Mouse (Mus musculus) neutrophil, adult 5-6 weeks (primary cell): ENCODE measurements around the gene Fmo5. TPM values are rescaled to one million over a fixed set of nuclear protein-coding genes. Genes with fewer than 3 reads are reported as not detected.

Experiments
- ATAC-seq: fragments of 151-379, 151-347 bp; 2 replicates; pipeline ENCODE4 v1.8.0; 2017; ENCODE audit warnings: mild to moderate bottlenecking, moderate TSS enrichment; ENCODE audit not compliant: insufficient number of reproducible peaks, poor library complexity, low FRiP score, severe bottlenecking; ENCODE audit errors: extremely low read depth
- total RNA-seq: library from RNA; stranded (forward); fragments of 200-1000 nt; gene quantifications from 2 replicates; pipeline ENCODE4 v1.2.3, GENCODE M21; 2017

Gene Fmo5
- total RNA-seq, 1 experiment from 2014 or later, result 14.2 TPM

DNA sequence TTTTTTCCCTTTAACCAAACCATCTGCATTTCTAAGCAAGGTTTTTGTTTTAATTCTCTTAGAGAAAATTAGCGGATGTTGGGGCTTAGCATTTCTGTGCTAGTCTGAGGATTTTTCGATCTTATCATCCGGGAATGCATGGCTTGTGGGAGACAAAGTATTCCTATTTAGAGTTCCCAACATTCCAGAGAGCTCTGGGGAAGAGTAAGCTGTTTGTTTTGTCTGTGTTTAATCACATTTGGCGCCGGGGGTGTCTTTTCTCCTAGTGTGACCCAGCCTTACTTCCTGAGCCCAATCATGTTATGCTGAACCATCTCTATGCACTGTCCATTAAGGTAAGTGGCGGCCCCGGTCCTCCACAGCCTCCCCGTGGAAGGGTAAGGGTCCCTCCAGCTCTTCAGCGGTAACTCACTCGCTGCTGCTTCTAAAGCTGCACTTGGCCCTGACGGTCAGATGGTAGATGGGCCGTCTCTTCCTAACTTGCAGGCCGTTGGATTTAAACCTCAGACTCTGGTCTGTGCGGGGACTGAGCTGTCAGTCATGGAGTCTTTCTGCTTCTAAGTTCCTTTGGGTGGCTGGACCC, 38.6 kb downstream of the Fmo5 start:
- ATAC-seq, result no peak

DNA sequence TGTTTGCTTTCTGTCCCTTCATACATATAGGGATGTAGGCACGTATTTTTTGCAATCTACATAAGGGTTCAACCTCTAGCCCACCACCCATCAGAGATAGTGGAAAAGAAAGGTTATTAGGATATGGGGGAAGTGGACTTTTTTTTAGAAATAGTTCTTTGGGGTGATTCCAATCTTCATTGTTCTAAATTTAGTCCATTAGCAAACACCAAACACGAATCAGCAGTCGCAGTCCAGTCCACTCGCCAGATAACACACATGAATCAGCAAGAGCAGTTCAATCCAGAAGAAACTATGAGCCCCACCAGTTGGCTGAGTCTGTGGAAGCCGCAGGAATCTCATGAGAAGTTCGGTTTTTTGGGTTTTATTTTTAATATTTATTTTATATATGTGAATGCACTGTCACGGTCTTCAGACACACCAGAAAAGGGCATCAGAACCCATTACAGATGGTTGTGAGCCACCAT, 46.1 kb downstream of the Fmo5 start, which contains the start of gene Gm17651:
Gene Gm17651 (minus strand): TSS at position 51 of the 467 bp plus-strand sequence.
- ATAC-seq, result no peak

DNA sequence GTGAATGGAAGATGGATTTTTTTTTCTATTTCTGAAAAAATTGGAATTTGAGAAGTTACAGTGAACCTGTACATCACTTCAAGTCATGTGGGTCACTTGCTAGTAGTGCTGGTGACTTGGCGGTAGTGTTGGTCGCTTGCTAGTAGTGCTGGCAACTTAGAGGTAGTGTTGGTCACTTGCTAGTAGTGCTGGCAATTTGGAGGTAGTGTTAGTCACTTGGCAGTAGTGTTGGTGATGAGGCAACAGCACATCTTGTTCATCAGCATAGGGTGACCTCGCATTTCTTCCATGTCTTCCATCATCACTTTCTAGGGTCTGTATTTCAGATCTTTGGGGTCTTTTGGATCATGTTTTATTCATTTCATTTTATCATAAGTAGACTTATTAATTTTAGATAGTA, 47.5 kb downstream of the Fmo5 start:
- ATAC-seq, result no peak

DNA sequence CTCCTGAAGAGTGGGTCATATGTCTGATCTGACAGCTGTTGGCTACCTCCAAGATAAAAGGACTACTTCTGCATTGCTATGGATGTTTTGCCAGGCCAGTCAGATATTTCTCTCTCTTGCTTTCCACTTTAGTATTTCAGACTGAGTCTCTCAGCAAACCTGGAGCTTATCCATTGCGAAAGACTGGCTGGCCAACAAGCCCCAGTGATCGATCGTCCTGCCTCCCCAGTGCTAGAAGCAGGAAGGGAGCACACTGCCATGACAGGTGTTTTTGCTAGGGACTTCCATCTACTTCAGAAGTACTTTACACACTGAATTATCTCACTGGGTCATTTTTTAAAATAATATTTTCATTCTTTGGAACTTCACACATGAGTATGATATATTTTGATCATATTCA, 49.8 kb downstream of the Fmo5 start:
- ATAC-seq, result no peak

DNA sequence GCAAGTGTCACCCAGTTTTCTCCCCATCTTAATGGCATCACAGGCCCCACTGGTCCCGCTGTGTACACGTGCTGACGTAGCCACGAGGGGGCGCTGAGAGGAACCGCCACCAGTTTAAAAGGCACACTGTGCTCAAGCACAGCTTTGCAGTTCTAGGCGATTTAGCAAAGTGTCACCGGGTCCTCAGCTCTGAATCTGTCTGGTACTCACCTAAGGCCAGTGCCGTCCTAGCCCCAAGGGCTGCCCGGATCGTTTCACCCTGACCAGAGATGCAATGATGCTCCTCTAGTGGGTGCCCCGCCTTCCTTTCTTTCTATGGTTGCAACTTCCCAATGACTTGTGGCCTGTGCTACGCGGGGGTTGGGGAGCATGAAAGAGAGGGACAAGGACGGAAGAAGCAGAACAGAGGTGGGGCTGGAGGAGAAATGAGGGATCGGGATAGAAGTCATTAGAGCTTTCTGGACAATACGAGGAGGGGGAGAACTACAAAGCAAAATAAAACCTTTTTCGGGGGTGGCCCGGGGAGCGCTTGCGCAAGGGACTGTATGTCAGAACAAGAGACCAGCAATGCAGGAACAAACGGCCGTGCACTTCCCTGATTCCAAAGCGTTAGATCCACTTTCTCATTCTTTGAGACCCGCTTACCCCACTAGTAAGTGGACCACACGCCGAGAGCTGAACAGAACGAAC, 52.2 kb downstream of the Fmo5 start:
- peak; percentile 78 for ATAC-seq

DNA sequence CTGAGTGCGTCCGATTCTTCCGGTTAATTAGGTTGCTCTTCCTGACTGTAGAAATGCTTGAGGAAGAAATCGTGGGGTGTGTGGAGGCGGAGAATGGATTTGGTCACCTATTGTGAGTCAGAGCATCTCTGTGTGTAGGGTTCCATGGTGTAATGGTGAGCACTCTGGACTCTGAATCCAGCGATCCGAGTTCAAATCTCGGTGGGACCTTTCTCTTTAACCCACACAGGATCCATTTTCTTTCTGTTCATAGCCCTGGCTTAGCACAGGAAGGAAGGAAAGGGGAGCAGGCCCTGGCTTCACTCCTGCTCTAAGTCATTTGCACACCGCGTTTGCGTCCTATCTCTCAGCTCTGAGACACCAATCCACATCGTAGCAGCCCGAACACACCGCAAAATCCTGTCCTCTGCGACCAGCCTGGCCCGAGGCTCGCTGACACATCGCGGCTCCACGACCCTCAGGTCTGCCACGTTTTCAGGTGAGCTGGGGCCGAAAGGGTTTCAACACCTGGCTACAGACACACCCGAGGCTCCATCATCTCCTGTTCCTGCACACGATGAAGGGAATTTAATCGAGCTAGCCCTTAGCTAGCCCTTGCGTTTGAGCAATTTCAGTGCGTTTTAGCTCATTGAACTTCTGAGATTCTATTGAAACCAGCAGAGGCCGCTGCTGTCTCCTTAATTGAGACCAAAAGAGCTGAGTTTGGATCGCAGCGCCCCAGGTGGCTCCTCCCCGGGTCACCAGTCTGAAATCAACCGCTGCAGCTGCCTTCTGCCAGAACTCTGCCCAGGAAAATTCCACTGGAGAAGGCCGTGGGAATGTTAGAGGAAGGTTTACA, 52.9 kb downstream of the Fmo5 start:
- peak; percentile 68 for ATAC-seq

DNA sequence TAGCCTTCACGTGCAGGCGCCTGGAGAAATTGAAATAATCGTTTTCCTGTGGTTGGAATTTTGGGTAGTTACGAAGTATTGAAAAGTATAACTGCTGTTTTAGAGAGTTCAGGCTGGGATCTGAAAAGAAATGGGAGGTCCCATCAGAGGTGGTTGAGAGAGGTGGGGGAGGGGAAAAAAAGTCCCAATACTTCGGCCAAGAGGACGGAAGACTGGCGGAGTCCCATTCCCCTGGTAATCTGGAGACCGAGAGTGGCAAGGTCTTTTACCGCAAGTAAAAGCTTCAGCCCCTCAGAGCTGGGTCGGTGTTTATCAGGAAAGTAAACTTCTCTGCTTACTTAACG, 53.5 kb downstream of the Fmo5 start:
- ATAC-seq, result no peak

DNA sequence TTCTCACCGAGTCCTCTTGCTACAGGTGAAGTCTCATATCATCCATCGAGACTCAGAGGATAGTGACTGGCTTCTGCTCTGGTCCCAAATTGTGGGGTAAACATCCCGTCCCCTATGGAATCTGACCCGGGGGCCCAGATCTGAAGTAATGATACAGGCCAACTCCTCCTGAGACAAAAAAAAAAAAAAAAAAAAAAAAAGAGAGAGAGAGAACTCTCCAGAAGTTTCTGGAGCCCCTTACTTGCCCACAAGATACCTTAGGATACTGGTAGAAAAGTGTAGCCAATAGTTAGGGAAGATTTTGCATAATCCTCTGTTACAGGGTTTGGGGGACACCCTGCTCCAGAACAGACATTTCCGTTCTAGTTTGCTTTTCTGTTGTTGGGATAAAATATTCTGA, 54.0 kb downstream of the Fmo5 start:
- no peak for ATAC-seq

DNA sequence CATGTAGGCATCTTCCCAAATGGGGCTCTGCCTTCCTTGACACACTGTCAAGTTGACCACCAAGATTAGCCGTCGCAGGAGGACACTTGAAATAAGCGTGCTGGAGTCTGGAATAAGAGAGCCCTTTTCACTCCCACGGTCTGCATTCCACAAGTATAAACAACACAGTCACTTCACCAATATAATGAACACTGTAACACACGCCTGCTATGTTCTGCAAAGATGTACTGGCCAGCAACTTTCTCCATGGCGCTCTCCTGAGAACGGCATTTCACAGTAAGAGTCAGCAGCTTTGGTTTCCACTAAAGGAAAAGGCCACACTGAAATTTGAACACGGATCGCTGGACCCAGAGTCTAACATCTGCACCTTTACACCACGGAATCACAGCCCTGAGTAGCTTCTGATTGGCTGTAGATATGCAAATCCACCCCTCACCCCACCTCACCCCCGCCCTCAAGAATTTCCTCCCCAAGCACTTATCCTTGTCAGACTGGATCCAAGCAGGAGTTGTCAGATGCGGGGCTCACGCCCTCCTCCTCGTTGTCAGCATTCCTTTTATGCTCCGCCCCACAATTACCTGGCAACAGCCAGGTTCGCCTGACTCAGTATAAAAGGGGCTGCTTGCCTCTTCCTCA, 55.1 kb downstream of the Fmo5 start:
- no peak for ATAC-seq

DNA sequence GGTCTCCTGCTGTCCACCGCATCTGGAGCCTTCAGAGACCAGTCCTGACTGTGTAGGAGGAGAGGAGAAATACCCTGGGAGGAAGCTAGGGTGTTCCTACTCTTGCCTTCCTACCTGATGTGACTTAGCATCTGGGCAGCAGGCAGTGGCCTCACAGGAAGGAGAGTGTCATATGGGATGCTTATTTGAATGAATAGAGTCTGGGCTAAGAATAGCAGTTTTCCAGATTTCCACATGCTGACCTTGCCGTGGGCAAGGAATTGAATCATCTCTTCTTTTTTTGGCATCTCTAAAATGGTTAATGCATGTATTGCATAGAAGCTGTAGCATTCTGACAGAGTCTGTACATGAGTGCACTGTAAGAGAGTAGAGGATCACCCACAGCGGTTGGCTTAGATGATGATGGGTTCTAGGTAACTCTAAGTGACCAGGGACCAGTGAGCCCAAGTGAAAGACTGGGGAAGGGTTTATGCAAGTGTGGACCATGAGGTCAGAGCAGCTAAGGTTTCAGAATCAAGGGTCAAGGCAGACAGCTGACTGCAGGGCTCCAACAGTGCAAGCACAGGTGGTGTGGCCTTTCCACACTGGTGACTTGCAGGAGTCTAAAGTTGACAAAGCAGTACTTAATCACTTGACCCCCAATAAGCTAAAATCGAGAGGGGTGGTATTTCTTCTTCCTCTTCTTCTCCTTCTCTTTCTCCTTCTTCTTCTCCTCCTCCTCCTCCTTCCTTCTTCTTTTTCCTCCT, 57.9 kb downstream of the Fmo5 start:
- no peak for ATAC-seq

DNA sequence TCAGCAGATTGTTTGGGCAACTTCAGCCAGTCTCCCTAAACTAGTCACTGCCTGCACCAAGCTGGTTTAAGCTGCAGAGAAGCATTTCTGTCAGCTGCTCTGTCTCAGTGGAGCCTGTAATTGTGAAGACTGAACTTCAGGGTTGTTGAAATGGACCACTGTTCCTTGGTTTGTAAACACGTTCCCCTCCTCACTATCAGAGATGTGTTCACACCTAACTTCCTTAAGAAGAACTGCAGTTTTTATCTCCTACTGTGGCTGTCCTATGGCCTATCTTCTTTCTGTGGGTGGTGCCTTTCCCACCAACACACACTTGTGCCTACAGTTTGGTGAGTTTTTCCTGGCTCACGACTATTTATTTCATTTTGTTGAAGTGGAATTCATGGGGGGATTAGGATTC, 60.7 kb downstream of the Fmo5 start:
- ATAC-seq, result no peak

DNA sequence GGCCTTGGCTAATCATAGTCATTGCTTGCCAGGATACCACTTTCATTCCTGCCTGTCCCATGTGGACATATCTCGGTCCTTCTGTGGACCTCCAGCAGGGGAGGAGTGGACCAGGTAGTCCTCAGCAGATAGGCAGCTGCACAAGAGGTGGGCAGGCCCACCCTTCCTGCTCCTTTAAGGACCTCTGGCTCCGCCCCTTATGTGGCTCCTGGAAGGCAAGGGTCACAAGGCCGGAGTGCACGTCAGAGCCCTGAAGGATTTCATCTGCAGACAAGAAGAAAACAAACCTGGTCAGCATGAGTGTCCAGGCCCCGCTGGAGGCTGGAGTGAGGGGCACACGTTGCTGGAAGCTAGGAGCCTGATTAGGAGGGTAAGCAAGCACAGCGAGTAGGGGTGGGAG, 62.0 kb downstream of the Fmo5 start:
- ATAC-seq, result no peak

DNA sequence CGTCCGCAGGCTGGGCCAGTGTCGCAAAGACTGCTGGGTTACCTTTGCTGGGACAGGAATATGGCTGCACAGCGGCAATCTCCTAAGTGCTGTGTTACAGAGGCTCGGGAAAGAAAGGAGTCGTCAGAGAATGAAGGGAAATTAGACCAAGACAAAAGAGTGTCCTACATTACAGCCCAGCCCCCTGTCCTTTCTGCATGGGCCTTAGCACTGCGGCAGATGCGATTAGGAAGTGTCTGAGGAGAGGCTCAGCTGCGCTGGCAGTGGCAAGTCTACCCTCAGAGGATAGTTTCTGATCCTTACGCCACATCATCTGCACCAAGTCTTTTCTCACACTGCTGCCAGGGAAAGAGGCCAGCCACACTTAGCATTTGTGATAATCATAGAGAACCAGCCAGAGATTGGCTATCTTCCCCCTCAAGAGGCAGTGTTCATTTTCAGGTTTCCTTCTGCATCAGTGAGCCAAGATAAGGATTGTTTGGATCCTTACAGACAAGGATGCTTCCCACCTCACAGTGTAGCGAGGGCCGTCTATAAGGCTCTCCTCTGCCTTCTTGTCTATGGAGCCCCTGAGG, 62.9 kb downstream of the Fmo5 start:
- no peak for ATAC-seq

DNA sequence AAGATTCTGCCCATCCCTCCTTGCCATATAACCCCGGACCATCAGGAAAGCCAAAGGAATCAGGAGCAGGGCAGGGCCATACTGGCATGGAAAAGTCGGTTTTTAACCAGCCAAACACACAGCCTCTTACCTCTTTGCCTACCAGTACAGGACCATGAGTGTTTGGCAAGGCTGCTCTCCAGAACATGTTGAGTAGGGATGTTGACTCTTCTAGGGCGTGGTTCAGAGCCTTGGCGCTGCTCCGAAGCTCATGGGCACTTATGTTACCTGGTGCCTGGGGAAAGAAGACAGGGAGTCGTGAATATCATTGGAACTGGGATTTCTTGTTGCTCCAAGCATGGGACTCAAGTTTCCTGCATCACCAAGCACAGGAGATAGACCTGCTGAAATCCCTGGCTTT, 65.2 kb downstream of the Fmo5 start:
- ATAC-seq, result no peak

DNA sequence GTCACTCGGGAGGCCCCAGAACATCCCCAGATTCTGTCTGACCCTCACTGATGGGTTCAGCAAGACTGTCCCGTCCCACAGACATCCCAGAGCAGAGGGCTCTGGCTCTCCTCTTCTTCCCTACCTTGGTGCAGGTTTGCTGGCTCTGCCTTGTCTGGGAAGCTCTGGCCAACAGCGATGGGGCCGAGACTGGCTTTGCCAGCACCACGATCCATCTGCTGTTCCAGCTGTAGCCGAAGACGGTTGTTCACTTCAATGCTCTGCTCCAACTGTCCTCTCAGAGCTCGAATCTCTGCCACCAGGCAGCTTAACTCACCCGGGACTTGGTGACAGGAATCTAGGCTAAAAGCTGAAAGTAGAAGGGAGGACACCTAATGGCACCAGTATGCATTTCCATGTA, 68.3 kb downstream of the Fmo5 start:
- no peak for ATAC-seq

DNA sequence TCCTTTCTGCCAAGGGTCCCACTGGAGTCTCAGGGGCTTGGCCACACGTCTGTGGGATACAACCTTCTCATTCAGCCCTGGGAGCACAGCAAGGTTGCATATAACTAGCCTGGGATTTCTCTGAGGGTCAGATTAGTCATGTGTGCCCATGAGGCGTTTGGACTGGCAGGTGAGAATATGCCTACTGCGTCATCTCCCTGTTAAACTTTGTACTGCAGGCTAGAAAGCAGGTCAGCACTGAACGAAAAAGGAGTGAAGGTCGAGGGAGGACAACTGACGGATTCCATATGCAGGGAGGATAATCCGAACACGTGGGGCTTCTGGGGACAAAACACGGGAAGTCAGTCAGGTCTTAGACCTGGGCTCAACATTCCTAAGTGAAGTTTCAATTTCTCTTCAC, 68.7 kb downstream of the Fmo5 start:
- ATAC-seq, result no peak

DNA sequence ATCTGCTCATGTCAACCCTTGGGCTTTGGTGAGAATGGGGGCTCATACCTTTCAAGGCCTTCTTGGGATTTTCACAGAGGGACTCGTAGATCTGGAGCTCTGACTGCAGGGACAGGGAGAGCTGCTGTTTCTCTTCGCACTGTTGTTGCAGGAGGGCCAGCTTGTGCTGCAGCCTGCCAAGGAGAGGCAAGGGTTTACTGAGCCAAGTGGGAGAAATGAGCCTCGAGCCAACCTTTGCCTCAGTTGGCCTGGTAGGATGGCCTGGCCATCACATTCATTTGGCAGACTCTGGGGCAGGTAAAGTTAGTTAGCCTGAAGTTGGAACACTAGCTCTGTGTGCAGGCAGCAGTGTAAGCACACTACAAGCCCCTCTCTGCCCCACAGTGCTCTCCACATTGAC, 70.5 kb downstream of the Fmo5 start:
- no peak for ATAC-seq

DNA sequence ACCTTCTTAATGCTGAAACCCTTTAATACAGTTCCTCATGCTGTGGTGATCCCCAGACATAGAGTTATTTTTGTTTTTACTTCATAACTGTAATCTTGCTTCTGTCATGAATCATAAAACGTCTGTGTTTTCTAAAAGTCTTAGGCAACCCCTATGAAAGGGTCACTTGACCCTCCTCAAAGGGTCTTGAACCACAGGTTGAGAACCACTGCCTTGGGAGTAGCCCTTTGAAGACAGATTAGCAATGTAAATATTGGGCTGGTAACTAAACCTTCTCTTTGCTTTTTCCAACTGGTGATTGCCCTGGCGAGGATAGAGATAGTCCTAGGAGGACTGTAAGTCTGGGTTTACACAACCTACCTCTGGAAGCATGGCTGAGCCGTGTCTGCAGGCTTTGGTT, 72.6 kb downstream of the Fmo5 start:
- no peak for ATAC-seq
